In genomic region chr6:93913226-93913861, GRCm38 (mm10) we compare ENCODE assay signal across 8 mouse cellular contexts.
DNase-seq lines count a peak whose midpoint lies in the region; ATAC-seq and TF ChIP-seq lines count a peak whose summit lies in the region.

No protein-coding gene starts in this region.

- peak overlapping the region; percentile 44 for H3K4me3 ChIP-seq in forebrain, embryonic 12.5 days (replicated peaks)
- H3K4me3 ChIP-seq in neural tube, embryonic 13.5 days: peak overlapping the region; percentile 58
- H3K4me3 ChIP-seq in kidney, adult 2 months (ENCODE audit: insufficient read depth, low read depth, low read length): no peak overlapping the region

- peak overlapping the region; percentile 72 for H3K9ac ChIP-seq in forebrain, embryonic 12.5 days
- peak overlapping the region; percentile 90 for H3K9ac ChIP-seq in neural tube, embryonic 13.5 days

- TF ChIP-seq POLR2A in kidney, adult 2 months (IDR thresholded peaks at IDR 0.05; ENCODE audit: low read depth, low read length): no peak

- peak overlapping the region; percentile 75 for H3K4me2 ChIP-seq in forebrain, embryonic 12.5 days
- H3K4me2 ChIP-seq in neural tube, embryonic 13.5 days: peak overlapping the region; percentile 73

- no peaks in the 10 kb centered on the region for H3K36me3 ChIP-seq in forebrain, embryonic 12.5 days (replicated peaks)
- H3K36me3 ChIP-seq in neural tube, embryonic 13.5 days: no peaks in the 10 kb centered on the region
- no peaks in the 10 kb centered on the region for H3K36me3 ChIP-seq in kidney, adult 2 months (ENCODE audit: control insufficient read depth, insufficient read depth, low read length)

- WGBS in forebrain, embryonic 12.5 days: under 1% methylated on average over 22 of the region's 22 CpGs
- 1% methylated on average over 22 of the region's 22 CpGs for WGBS in neural tube, embryonic 13.5 days
- 29% methylated on average over 22 of the region's 22 CpGs for whole genome bisulfite sequencing in kidney, adult 2 months

- peak overlapping the region; percentile 100 for H3K27ac ChIP-seq in forebrain, embryonic 12.5 days
- peak overlapping the region; percentile 98 for H3K27ac ChIP-seq in neural tube, embryonic 13.5 days (replicated peaks)
- H3K27ac ChIP-seq in kidney, adult 2 months (ENCODE audit: insufficient read depth, low read depth, low read length): no peak overlapping the region

- H3K4me1 ChIP-seq in forebrain, embryonic 12.5 days: peaks cover 50% of the 10 kb centered on the region
- peaks cover 56% of the 10 kb centered on the region for H3K4me1 ChIP-seq in neural tube, embryonic 13.5 days (replicated peaks)
- no peaks in the 10 kb centered on the region for H3K4me1 ChIP-seq in kidney, adult 2 months (ENCODE audit: control insufficient read depth, insufficient read depth, low read length)

- TF ChIP-seq CTCF in kidney, adult 2 months (conservative IDR thresholded peaks at IDR 0.05; ENCODE audit: insufficient read depth, insufficient read length, low read depth, low read length): no peak

- H3K27me3 ChIP-seq in forebrain, embryonic 12.5 days: no peaks in the 10 kb centered on the region
- no peaks in the 10 kb centered on the region for H3K27me3 ChIP-seq in neural tube, embryonic 13.5 days
- no peaks in the 10 kb centered on the region for H3K27me3 ChIP-seq in kidney, adult 2 months (replicated peaks; ENCODE audit: control insufficient read depth, insufficient read depth, low read length)

- no peaks in the 10 kb centered on the region for H3K9me3 ChIP-seq in forebrain, embryonic 12.5 days
- H3K9me3 ChIP-seq in neural tube, embryonic 13.5 days: no peaks in the 10 kb centered on the region

- ATAC-seq in forebrain, embryonic 12.5 days (ENCODE audit: low FRiP score): peak; percentile 52
- ATAC-seq in neural tube, embryonic 13.5 days (ENCODE audit: low read depth): peak; percentile 57
- ATAC-seq in megakaryocyte progenitor cell, adult 5-6 weeks (replicated peaks; ENCODE audit: poor library complexity): no peak

- DNase-seq in ES-CJ7 (ENCODE audit: low read depth, low spot score): peak; percentile 83
- DNase-seq in brain, embryonic 18.5 days (ENCODE audit: low read depth, low spot score): peak; percentile 28
- DNase-seq in layer of hippocampus, adult 9-10 months (ENCODE audit: low spot score): peak; percentile 15
- no peak for DNase-seq in thymus, postnatal 36 days
- no peak for DNase-seq in kidney, adult 2 months

Comparison
In these comparisons a context has a peak if more than half of its experiments do, and no peak if none do; other contexts are left out.
1. DNase-seq: peak in ES-CJ7 (single experiment), brain, embryonic 18.5 days (single experiment) and layer of hippocampus, adult 9-10 months (single experiment); none in thymus, postnatal 36 days (0 of 2) and kidney, adult 2 months (single experiment).